Mouse (Mus musculus) embryonic facial prominence, embryonic 15.5 days (tissue): ENCODE data around the gene Zfp286. TPM values are rescaled to one million over a fixed set of nuclear protein-coding genes. Genes with fewer than 3 reads are reported as not detected.
A peak's percentile ranks its signal among the peaks of the same experiment; 100 is the strongest.

Source experiments
- ATAC-seq: fragments of 200-750 bp; cut with Nextera tagmentation; 2 replicates; pipeline ENCODE4 v1.8.0; 2017; ENCODE audit warnings: low read depth, moderate TSS enrichment; ENCODE audit not compliant: insufficient number of reproducible peaks, low FRiP score, low TSS enrichment
- H3K27ac ChIP-seq: fragments of 300-500 bp; sonication (generic); replicated peaks from 2 replicates; pipeline ENCODE4 v1.5.1; 2015; ENCODE audit warnings: mild to moderate bottlenecking, inconsistent platforms
- H3K27me3 ChIP-seq: fragments of 300-500 bp; sonication (generic); 2 replicates; pipeline ENCODE4 v1.6.1; 2015; ENCODE audit warnings: inconsistent platforms
- H3K36me3 ChIP-seq: fragments of 300-500 bp; sonication (generic); 2 replicates; pipeline ENCODE4 v1.6.1; 2015; ENCODE audit warnings: mild to moderate bottlenecking, inconsistent platforms
- H3K4me1 ChIP-seq: fragments of 300-500 bp; sonication (generic); 2 replicates; pipeline ENCODE4 v1.6.1; 2015; ENCODE audit warnings: inconsistent platforms
- H3K4me2 ChIP-seq: fragments of 300-500 bp; sonication (generic); replicated peaks from 2 replicates; pipeline ENCODE4 v1.6.1; 2015; ENCODE audit warnings: mild to moderate bottlenecking, inconsistent platforms
- H3K4me3 ChIP-seq: fragments of 300-500 bp; sonication (generic); replicated peaks from 2 replicates; pipeline ENCODE4 v1.5.1; 2015; ENCODE audit warnings: mild to moderate bottlenecking, inconsistent platforms
- H3K9ac ChIP-seq: fragments of 300-500 bp; sonication (generic); 2 replicates; pipeline ENCODE4 v1.6.1; 2015; ENCODE audit warnings: inconsistent platforms
- H3K9me3 ChIP-seq: fragments of 300-500 bp; sonication (generic); replicated peaks from 2 replicates; pipeline ENCODE4 v1.6.1; 2016; ENCODE audit warnings: inconsistent platforms
- WGBS: fragments of 180-500 bp; shearing (Covaris S2); methylation state at CpG from one replicate; pipeline ENCODE4 v1.1.7; 2015; 5-methylcytosine and 5-hydroxymethylcytosine counted together
- polyA plus RNA-seq: library from polyadenylated mRNA; unstranded; fragments of >200 nt; fragmentation: Nextera tagmentation; extraction: Ambion mirVana; gene quantifications from 2 replicates; pipeline ENCODE4 v1.2.1, GENCODE M21; 2015

The Zfp286 gene
- 22.4 and 23.4 TPM in 2 replicates for polyA plus RNA-seq

DNA sequence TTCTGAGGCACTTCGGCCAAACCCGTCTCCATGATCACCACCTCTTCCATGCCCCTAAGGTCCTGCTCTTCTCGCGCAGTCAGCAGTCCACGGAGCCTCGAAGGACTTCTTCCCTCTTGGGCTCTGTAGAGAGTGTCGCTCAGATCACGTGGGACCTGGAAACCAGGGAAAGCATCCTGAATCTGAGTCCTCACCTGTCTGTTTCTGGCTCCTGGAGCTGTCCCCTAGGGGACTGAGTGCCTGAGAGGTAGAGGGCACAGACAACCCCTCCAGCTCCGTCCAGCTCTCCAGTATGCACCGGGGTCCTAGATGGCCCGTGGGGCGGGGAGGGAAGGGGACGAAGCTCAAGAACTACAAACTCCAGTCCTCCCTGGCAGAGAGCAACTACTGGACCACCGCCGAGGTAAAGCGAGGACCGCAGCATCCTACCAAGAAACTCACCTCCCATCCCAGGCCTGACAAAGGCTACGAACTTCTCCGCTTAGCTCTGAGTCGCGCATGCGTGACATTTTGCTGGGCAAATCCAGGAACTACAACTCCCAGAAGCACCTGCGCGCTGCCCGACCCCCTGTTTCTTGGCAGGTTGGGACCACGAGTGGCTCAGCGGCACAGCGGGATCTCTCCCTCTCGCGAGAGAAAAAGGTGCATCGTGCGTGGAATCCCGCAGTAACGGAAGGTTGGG lies at the start of gene Zfp286:
Gene Zfp286, minus strand, starts transcription at position 528 of the 682 bp plus-strand sequence.
- H3K27me3 ChIP-seq, result no peaks in the 10 kb centered on the region
- WGBS, result 6% methylated on average over 34 of the region's 34 CpGs
- peak; percentile 95 for ATAC-seq
- H3K4me3 ChIP-seq, result peak within 1 kb of the TSS; percentile 59
- H3K4me2 ChIP-seq, result peak within 1 kb of the TSS; percentile 70
- H3K27ac ChIP-seq, result peak within 1 kb of the TSS; percentile 76
- peaks cover 10% of the 10 kb centered on the region; the same call in 1 of the 2 replicates for H3K4me1 ChIP-seq
- peak within 1 kb of the TSS; percentile 43 for H3K9ac ChIP-seq
- H3K9me3 ChIP-seq, result peaks cover 3% of the 10 kb centered on the region; the same call in 1 of the 2 replicates
- peaks cover 27% of the 10 kb centered on the region for H3K36me3 ChIP-seq

DNA sequence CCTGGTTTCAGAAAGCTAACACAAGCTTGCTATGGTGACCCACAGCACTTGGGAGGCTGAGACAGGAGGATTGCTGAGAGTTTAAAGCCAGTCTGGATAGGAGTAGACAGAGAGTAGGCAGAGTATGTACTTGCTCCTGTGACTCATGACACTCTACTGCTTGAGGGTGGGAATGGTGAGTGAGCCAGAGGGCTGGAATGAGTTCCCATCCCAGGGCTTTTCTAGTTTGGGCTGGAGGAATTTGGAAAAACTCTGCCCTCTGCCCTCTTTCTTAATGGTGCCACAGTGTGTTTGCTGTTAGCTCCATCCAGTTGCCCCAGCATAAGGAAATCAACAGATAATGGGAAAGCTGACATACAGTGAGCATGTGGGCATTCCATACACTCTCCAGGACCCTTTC lies 42.6 kb upstream of the Zfp286 start:
- H3K36me3 ChIP-seq, result peaks cover 41% of the 10 kb centered on the region
- no peaks in the 10 kb centered on the region for H3K9me3 ChIP-seq
- H3K4me3 ChIP-seq, result no peak overlapping the region
- no peak for ATAC-seq
- H3K4me2 ChIP-seq, result no peak overlapping the region
- H3K4me1 ChIP-seq, result no peaks in the 10 kb centered on the region
- H3K9ac ChIP-seq, result no peak overlapping the region
- no peak overlapping the region for H3K27ac ChIP-seq
- no peaks in the 10 kb centered on the region for H3K27me3 ChIP-seq

DNA sequence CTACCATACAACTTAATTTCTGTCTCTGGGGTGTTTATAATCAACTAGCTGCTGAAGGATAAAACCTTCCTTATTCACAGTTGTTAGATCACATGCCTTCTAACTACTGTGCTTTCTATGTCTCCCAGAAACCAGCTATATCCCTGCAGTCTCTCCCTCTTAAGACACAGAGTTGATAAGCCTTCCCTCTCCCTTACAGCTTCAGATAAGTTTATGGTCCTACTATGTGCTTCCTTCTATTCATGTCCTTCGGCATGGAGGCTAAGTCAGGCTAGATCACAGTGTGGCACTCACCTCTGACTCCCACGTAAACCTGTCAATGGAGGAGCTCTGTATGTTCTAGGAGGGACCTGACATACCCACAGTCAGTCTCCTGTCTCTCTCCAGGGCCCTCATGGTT lies 41.1 kb upstream of the Zfp286 start:
- no peak overlapping the region for H3K27ac ChIP-seq
- no peaks in the 10 kb centered on the region for H3K9me3 ChIP-seq
- peaks cover 30% of the 10 kb centered on the region; the same call in 1 of the 2 replicates for H3K36me3 ChIP-seq
- H3K4me2 ChIP-seq, result no peak overlapping the region
- H3K9ac ChIP-seq, result no peak overlapping the region
- 87% methylated on average over 2 of the region's 2 CpGs for WGBS
- no peak for ATAC-seq
- no peak overlapping the region for H3K4me3 ChIP-seq
- H3K27me3 ChIP-seq, result no peaks in the 10 kb centered on the region
- H3K4me1 ChIP-seq, result no peaks in the 10 kb centered on the region

DNA sequence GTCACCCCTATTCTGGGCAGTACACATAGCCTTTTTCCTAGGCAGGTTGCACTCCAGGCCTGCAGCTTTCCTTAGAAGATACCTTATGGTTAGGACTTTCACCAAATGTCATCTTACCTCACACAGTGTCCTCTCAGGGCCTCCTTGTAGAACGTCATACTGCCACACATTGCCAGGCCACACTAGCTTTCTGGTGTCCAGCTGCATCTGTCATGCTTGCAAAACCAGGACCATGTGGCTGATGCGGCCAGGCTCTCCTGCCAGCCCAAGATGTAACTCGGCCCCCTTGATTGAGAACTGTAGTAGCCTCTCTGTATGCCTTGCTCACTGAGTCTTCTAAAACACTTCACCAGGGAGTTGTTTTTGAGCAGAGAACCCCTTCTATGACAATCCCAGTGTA lies 38.6 kb upstream of the Zfp286 start:
- Histone ChIP-seq H3K4me3 (no peak overlapping the region), H3K27me3 (no peaks in the 10 kb centered on the region), H3K9ac (no peak overlapping the region), H3K9me3 (no peaks in the 10 kb centered on the region), H3K4me1 (peaks cover 9% of the 10 kb centered on the region; the same call in 1 of the 2 replicates), H3K36me3 (peaks cover 31% of the 10 kb centered on the region; the same call in 1 of the 2 replicates), H3K27ac (no peak overlapping the region), H3K4me2 (no peak overlapping the region)
- ATAC-seq, result no peak
- 67% methylated on average over 3 of the region's 3 CpGs for WGBS

DNA sequence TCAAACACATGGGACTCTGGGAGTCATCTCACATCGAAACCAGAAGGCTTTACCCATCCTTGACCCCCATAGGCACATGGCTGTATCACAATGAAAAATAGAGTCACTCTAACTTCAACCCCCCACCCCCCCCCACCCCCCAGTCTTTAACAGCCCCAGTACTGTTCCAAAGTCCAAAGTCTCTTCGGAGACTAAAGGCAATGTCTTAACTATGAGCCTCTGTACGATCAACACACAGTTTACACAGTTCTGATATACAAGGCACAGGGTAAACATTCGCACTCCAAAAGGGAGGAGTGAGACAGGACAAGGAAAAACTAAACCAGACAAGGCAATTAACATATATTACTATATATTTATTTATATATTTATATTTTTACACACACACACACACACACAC lies 37.9 kb upstream of the Zfp286 start:
- no peak for ATAC-seq
- H3K36me3 ChIP-seq, result peaks cover 26% of the 10 kb centered on the region; the same call in 1 of the 2 replicates
- H3K4me3 ChIP-seq, result no peak overlapping the region
- peaks cover 11% of the 10 kb centered on the region for H3K4me1 ChIP-seq
- H3K9me3 ChIP-seq, result no peaks in the 10 kb centered on the region
- H3K27ac ChIP-seq, result no peak overlapping the region
- no peak overlapping the region for H3K4me2 ChIP-seq
- WGBS, result 92% methylated on average over 4 of the region's 4 CpGs
- no peaks in the 10 kb centered on the region for H3K27me3 ChIP-seq
- H3K9ac ChIP-seq, result no peak overlapping the region

DNA sequence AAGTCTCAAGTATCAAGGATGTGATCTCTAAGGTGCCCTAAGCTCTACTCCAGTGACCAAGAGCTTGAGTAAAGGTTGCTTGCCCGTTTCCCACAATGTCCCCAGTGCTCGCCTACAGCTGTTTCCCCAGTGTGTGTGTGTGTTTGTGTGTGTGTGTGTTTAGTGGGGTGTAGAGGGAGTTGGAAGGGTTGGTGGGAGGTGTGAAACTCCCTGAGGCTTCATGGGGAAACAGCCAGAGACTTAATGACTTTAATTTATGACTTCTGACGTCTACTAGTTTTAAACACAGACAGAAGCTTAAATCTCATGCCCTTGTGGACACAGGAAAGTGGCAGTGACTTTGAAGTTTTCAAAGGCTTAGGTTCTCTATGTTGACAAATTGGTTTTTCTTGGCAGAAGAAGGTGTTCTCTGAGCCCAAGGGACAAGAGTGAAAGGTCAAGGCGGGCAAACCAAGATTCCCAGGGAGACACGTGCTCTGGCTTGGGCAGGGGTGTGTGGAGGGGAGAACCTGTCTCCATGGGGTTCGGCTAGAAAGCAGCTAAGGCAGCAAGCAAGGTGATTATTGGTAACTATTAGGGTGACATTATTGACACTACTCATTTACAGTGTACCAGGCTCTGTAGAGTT lies 37.0 kb upstream of the Zfp286 start:
- WGBS, result 71% methylated on average over 6 of the region's 6 CpGs
- no peak overlapping the region for H3K9ac ChIP-seq

DNA sequence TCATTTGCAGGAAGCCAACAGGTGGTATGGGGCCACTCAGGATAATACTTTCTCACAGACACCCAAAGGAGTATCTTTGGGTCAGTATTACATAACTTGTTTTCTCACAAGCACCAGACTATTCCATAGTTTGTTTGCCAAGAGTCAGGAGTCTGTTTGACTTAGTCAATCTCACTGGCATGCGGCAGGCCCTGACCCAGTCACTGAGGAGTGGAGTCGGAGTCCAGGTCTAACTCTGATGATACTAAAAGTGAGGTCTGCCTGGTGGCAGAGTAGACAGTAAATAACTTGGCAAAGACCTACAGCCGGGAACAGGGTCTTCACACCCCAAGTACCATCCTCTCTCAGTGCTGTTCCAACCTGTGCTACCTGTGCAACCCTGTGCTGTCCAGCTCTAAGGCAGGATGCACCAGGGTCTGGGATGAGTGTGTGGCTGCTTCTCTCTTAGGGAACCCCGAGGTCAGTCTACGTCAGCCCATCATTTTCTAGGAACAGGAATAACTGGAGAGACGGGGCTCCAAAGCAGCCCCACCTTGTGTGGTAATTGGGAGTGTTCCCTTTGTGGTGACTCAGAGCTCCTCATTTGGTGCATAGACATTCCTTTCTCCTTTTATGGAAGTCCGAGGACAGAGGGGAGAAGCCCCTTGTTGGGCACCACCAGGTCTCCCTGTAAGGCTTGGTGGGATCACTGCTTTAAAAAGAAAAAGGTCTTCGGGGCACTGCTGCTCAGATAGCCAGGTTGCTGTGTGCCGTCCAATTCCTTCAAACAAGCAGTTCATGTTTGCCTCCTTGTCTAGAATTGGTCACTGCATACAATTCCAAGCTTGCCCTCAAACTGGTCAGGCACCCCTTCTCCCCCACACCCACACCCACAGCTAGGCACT lies 36.2 kb upstream of the Zfp286 start:
- Histone ChIP-seq H3K9ac (no peak overlapping the region), H3K9me3 (no peaks in the 10 kb centered on the region), H3K4me3 (no peak overlapping the region), H3K4me2 (no peak overlapping the region), H3K36me3 (peaks cover 13% of the 10 kb centered on the region; the same call in 1 of the 2 replicates), H3K27ac (0 out of 2 replicates have a peak overlapping the region, but pooled peaks have one; percentile 28), H3K4me1 (peaks cover 25% of the 10 kb centered on the region), H3K27me3 (no peaks in the 10 kb centered on the region)
- 76% methylated on average over 9 of the region's 9 CpGs for WGBS
- 0 out of 2 replicates have a peak, but pooled peaks have one; percentile 40 for ATAC-seq

More for the DNA sequence above, 37.0 kb upstream of the Zfp286 start:
- H3K4me1 ChIP-seq, result peaks cover 18% of the 10 kb centered on the region
- no peak for ATAC-seq
- peaks cover 17% of the 10 kb centered on the region; the same call in 1 of the 2 replicates for H3K36me3 ChIP-seq
- H3K27me3 ChIP-seq, result no peaks in the 10 kb centered on the region
- H3K4me3 ChIP-seq, result no peak overlapping the region
- no peaks in the 10 kb centered on the region for H3K9me3 ChIP-seq
- 0 out of 2 replicates have a peak overlapping the region, but pooled peaks have one; percentile 28 for H3K27ac ChIP-seq
- no peak overlapping the region for H3K4me2 ChIP-seq

DNA sequence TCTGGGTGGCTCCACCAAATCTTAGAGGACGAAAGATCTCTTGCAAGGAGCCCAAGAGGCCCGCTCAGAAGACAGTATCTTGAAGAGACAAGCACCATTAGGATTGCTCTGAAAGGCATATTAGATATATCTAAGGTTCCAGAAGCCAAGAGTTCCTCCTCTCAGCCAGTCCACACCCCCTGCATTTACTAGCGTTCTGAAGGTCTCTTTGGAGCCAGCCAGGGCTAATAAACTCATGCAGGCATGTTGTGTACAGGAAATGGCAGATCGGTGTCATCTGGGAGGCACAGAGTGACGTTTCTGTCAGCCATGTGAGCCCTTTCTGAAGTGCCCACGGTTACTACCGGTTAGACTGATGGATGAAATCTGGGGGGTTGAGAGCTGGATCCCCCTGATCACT lies 34.9 kb upstream of the Zfp286 start:
- H3K9me3 ChIP-seq, result no peaks in the 10 kb centered on the region
- H3K4me1 ChIP-seq, result peaks cover 38% of the 10 kb centered on the region
- WGBS, result 53% methylated on average over 7 of the region's 7 CpGs
- H3K27ac ChIP-seq, result 0 out of 2 replicates have a peak overlapping the region, but pooled peaks have one; percentile 11
- H3K27me3 ChIP-seq, result no peaks in the 10 kb centered on the region
- no peak overlapping the region for H3K9ac ChIP-seq
- peak overlapping the region; percentile 4; the same call in 1 of the 2 replicates for H3K4me2 ChIP-seq
- ATAC-seq, result no peak
- no peak overlapping the region for H3K4me3 ChIP-seq
- peaks cover 7% of the 10 kb centered on the region; the same call in 1 of the 2 replicates for H3K36me3 ChIP-seq

DNA sequence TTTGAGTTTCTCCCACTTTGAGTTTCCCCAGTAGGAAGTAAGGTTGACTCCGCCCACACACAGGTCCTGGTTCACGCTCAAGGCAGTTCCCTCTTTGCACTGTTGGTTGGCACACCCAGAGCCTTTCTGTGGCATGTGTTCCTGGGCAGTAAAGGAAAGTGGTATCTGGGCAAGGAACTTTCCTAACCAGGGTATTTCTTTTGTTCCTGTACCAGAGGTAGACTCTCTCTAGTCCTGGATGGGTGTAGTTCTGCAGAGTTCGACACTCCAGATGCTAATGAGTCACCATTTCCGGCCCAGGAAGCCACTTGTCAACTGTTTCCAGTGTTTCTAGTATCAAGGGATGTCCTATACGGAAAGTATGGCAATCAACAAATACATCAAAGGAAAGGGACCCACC lies 32.6 kb upstream of the Zfp286 start:
- H3K4me2 ChIP-seq, result peak overlapping the region; percentile 86
- ATAC-seq, result no peak
- H3K27ac ChIP-seq, result peak overlapping the region; percentile 72
- peak overlapping the region; percentile 34 for H3K4me3 ChIP-seq
- no peak overlapping the region for H3K9ac ChIP-seq
- no peaks in the 10 kb centered on the region for H3K27me3 ChIP-seq
- WGBS, result 43% methylated on average over 5 of the region's 5 CpGs
- 0 out of 2 replicates have a peak, but pooled peaks cover 3% of the 10 kb centered on the region for H3K36me3 ChIP-seq
- H3K4me1 ChIP-seq, result peaks cover 38% of the 10 kb centered on the region
- no peaks in the 10 kb centered on the region for H3K9me3 ChIP-seq

DNA sequence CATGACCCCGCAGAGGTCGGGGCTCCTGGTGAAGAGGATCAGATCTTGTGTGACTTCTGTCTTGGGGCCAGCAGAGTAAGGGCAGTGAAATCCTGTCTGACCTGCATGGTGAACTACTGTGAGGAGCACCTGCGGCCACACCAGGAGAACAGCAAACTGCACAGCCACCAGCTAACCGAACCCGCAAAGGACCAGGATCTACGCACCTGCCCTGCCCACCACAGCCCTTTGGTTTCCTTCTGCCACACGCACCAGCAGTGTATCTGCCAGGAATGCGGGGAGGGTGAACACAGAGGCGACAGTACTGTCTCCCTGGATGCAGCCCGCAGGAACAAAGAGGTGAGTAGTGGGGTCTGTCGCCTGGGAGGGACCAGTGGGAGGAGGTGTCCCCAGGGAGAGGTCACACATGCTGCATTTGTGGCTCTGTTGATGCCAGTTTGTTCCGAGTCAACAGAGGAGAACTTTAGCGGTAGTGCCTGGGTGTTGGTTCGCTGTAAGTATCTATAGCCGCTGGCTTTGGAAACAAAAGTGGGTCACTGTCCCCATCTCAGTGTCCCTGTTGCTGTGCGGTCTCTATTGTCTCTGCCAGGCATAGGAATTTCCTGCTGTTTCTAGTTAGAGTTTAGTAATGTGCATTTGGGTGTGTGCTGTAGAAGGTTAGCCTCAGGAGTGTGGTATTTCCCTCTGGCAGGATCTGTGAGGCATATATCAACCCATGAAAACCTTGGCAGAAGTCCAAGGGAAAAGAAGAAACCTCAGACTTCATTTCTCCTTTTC lies 31.6 kb upstream of the Zfp286 start:
- no peak; the same call in 1 of the 2 replicates for ATAC-seq
- H3K9me3 ChIP-seq, result no peaks in the 10 kb centered on the region
- H3K4me2 ChIP-seq, result peak overlapping the region; percentile 86
- peak overlapping the region; percentile 45 for H3K9ac ChIP-seq
- H3K36me3 ChIP-seq, result 0 out of 2 replicates have a peak, but pooled peaks cover 3% of the 10 kb centered on the region
- H3K4me3 ChIP-seq, result peak overlapping the region; percentile 62
- H3K27ac ChIP-seq, result peak overlapping the region; percentile 79
- H3K4me1 ChIP-seq, result peaks cover 38% of the 10 kb centered on the region
- 4% methylated on average over 16 of the region's 16 CpGs for WGBS
- no peaks in the 10 kb centered on the region for H3K27me3 ChIP-seq
